19 mouse cellular contexts compared by ENCODE assay signal in genomic region chr13:78180261-78180660, GRCm38 (mm10). TPM values are rescaled to one million over a fixed set of nuclear protein-coding genes. Genes with fewer than 3 reads are reported as not detected.
DNase-seq lines count a peak whose midpoint lies in the region; ATAC-seq lines count a peak whose summit lies in the region.
"Had no signal": no experiment of that assay in that cellular context is flagged by ENCODE, and none has a peak within 500 bp of the region (broad histone marks: within the 10 kb centered on the region; RNA-seq: fewer than 3 reads in every experiment).

No protein-coding gene starts in this region.

- WGBS in neural tube, embryonic 12.5 days: 34% methylated on average over 3 of the region's 3 CpGs
- 33% methylated on average over 3 of the region's 3 CpGs for WGBS in forebrain, embryonic 16.5 days
- 15% methylated on average over 3 of the region's 3 CpGs for WGBS in midbrain, embryonic 10.5 days
- WGBS in neural tube, embryonic 13.5 days: 47% methylated on average over 3 of the region's 3 CpGs

- ATAC-seq in neural tube, embryonic 12.5 days (ENCODE audit: low FRiP score, low read depth): no peak
- ATAC-seq in forebrain, embryonic 16.5 days: no peak
- no peak for ATAC-seq in neural tube, embryonic 13.5 days (ENCODE audit: low read depth)
- ATAC-seq: inflammation-experienced regulatory T-cells, adult 6 months had no signal

- no peak overlapping the region for H3K9ac ChIP-seq in neural tube, embryonic 12.5 days
- H3K9ac ChIP-seq in forebrain, embryonic 16.5 days (replicated peaks; ENCODE audit: low read depth, low read length): peak overlapping the region; percentile 70; the same call in 1 of the 2 replicates
- no peak overlapping the region for H3K9ac ChIP-seq in neural tube, embryonic 13.5 days
- H3K9ac ChIP-seq: embryonic facial prominence, embryonic 13.5 days; lung, embryonic 14.5 days had no signal

- H3K4me3 ChIP-seq in neural tube, embryonic 12.5 days: no peak overlapping the region
- H3K4me3 ChIP-seq in forebrain, embryonic 16.5 days (replicated peaks; ENCODE audit: low read length): no peak overlapping the region
- H3K4me3 ChIP-seq in midbrain, embryonic 10.5 days: peak overlapping the region; percentile 56
- H3K4me3 ChIP-seq in neural tube, embryonic 13.5 days: no peak overlapping the region

- peak overlapping the region; percentile 81; the same call in 1 of the 2 replicates for H3K4me2 ChIP-seq in neural tube, embryonic 12.5 days (replicated peaks)
- H3K4me2 ChIP-seq in forebrain, embryonic 16.5 days (ENCODE audit: low read length): peak overlapping the region; percentile 65; the same call in 1 of the 2 replicates
- H3K4me2 ChIP-seq in neural tube, embryonic 13.5 days: peak overlapping the region; percentile 78

- no peaks in the 10 kb centered on the region for H3K36me3 ChIP-seq in neural tube, embryonic 12.5 days
- H3K36me3 ChIP-seq in forebrain, embryonic 16.5 days (ENCODE audit: control insufficient read depth, insufficient read depth): no peaks in the 10 kb centered on the region
- no peaks in the 10 kb centered on the region for H3K36me3 ChIP-seq in midbrain, embryonic 10.5 days
- no peaks in the 10 kb centered on the region for H3K36me3 ChIP-seq in neural tube, embryonic 13.5 days
- H3K36me3 ChIP-seq: embryonic facial prominence, embryonic 13.5 days had no signal

- no peaks in the 10 kb centered on the region for H3K9me3 ChIP-seq in neural tube, embryonic 12.5 days
- H3K9me3 ChIP-seq in forebrain, embryonic 16.5 days (ENCODE audit: control insufficient read depth, low read length): no peaks in the 10 kb centered on the region
- H3K9me3 ChIP-seq in midbrain, embryonic 10.5 days (replicated peaks): no peaks in the 10 kb centered on the region
- no peaks in the 10 kb centered on the region for H3K9me3 ChIP-seq in neural tube, embryonic 13.5 days
- H3K9me3 ChIP-seq: embryonic facial prominence, embryonic 13.5 days had no signal

- peaks cover 51% of the 10 kb centered on the region for H3K4me1 ChIP-seq in neural tube, embryonic 12.5 days
- peaks cover 26% of the 10 kb centered on the region for H3K4me1 ChIP-seq in forebrain, embryonic 16.5 days (replicated peaks; ENCODE audit: control insufficient read depth, insufficient read depth, low read length)
- H3K4me1 ChIP-seq in midbrain, embryonic 10.5 days: peaks cover 68% of the 10 kb centered on the region
- H3K4me1 ChIP-seq in neural tube, embryonic 13.5 days (replicated peaks): peaks cover 60% of the 10 kb centered on the region

- H3K27ac ChIP-seq in neural tube, embryonic 12.5 days: no peak overlapping the region
- H3K27ac ChIP-seq in forebrain, embryonic 16.5 days (ENCODE audit: low read length): peak overlapping the region; percentile 95
- H3K27ac ChIP-seq in midbrain, embryonic 10.5 days (replicated peaks): peak overlapping the region; percentile 93
- no peak overlapping the region for H3K27ac ChIP-seq in neural tube, embryonic 13.5 days (replicated peaks)
- H3K27ac ChIP-seq: embryonic facial prominence, embryonic 13.5 days had no signal

- H3K27me3 ChIP-seq in neural tube, embryonic 12.5 days (replicated peaks): peaks cover 12% of the 10 kb centered on the region
- H3K27me3 ChIP-seq in forebrain, embryonic 16.5 days (replicated peaks; ENCODE audit: control insufficient read depth, insufficient read depth, low read length): peaks cover 26% of the 10 kb centered on the region
- H3K27me3 ChIP-seq in midbrain, embryonic 10.5 days (ENCODE audit: low read depth, poor library complexity, severe bottlenecking): peaks cover 100% of the 10 kb centered on the region
- H3K27me3 ChIP-seq in neural tube, embryonic 13.5 days: peaks cover 25% of the 10 kb centered on the region

- no peak for DNase-seq in neural tube, embryonic 10.5 days (ENCODE audit: extremely low spot score, low spot score)
- DNase-seq in midbrain, embryonic 10.5 days (ENCODE audit: low spot score): peak; percentile 11
- DNase-seq in right cerebral cortex, adult 18-20 months: no peak
- no peak for DNase-seq in gastrocnemius, postnatal 10 days
- no peak for DNase-seq in cerebellum, adult 11-12 months
- DNase-seq: adrenal gland, postnatal 36 days; B cell, adult 2 months; heart, postnatal 10 days; kidney, adult 9 months; kidney, postnatal 36 days; lung, embryonic 14.5 days; lung, postnatal 4 days; thymus, postnatal 36 days had no signal

RNA-seq across cellular contexts. Expression of gene Nr2f1, which starts 19.3 kb away (rescaled TPM):
- polyA plus RNA-seq in neural tube, embryonic 12.5 days (2016; fragmentation: Nextera tagmentation; extraction: Ambion mirVana): 48.4 and 56.4 TPM in 2 replicates
- polyA plus RNA-seq in forebrain, embryonic 16.5 days (2015; fragmentation: Nextera tagmentation; extraction: Ambion mirVana): 70.2 and 71.1 TPM in 2 replicates
- 53.1 and 57.4 TPM in 2 replicates for polyA plus RNA-seq in midbrain, embryonic 10.5 days (2016; fragmentation: Nextera tagmentation; extraction: Ambion mirVana)
- 46.8 and 47.9 TPM in 2 replicates for polyA plus RNA-seq in neural tube, embryonic 13.5 days (2015; fragmentation: Nextera tagmentation; extraction: Ambion mirVana)
- total RNA-seq in gastrocnemius, postnatal 10 days (2021): 1 to 10 TPM; 3.0 to 3.3 TPM
- total RNA-seq: monocyte, adult 5-6 weeks had no signal
- polyA plus RNA-seq: inflammation-experienced regulatory T-cells, adult 6 months had no signal

Comparison
In these comparisons a context has a peak if more than half of its experiments do, and no peak if none do; other contexts are left out.
1. H3K27ac ChIP-seq: peak in forebrain, embryonic 16.5 days (single experiment) and midbrain, embryonic 10.5 days (single experiment); none in neural tube, embryonic 12.5 days (single experiment) and neural tube, embryonic 13.5 days (single experiment).
2. Peak in every context shown above with its lines, with median percentiles within 50 percentile points of each other: H3K4me2 ChIP-seq.